Mouse (Mus musculus) hindbrain, embryonic 10.5 days (tissue): ENCODE results near the gene Ascl3. TPM values are rescaled to one million over a fixed set of nuclear protein-coding genes. Genes with fewer than 3 reads are reported as not detected.

Experiments
- polyA plus RNA-seq: library from polyadenylated mRNA; unstranded; fragments of >200 nt; fragmentation: Nextera tagmentation; extraction: Ambion mirVana; gene quantifications from 2 replicates; pipeline ENCODE4 v1.2.1, GENCODE M21; 2016

Ascl3 gene
- polyA plus RNA-seq, 1 experiment from 2014 or later = 0.24 TPM

Other genes starting within 250 kb of the Ascl3 start
- gene Trim66, start 223.6 kb downstream of the Ascl3 start, polyA plus RNA-seq = 0.07 and 0.08 TPM in 2 replicates
- 101 and 126 TPM in 2 replicates for gene Rpl27a, start 212.6 kb downstream of the Ascl3 start, polyA plus RNA-seq
- 43.2 and 44.3 TPM in 2 replicates for gene St5, start 28.1 kb downstream of the Ascl3 start, polyA plus RNA-seq
- gene Akip1, start 28.0 kb downstream of the Ascl3 start, polyA plus RNA-seq = 24.5 and 27.2 TPM in 2 replicates
- gene BC051019, start 7.9 kb downstream of the Ascl3 start, polyA plus RNA-seq = 0.16 and 0.73 TPM in 2 replicates
- 40.5 and 53.2 TPM in 2 replicates for gene Tmem9b, start 21.1 kb upstream of the Ascl3 start, polyA plus RNA-seq
- 0.68 and 0.86 TPM in 2 replicates for gene Nrip3, start 50.3 kb upstream of the Ascl3 start, polyA plus RNA-seq
- 4.7 and 5.8 TPM in 2 replicates for gene Scube2, start 134.0 kb upstream of the Ascl3 start, polyA plus RNA-seq
- 26.9 and 28.8 TPM in 2 replicates for gene Dennd5a, start 228.7 kb upstream of the Ascl3 start, polyA plus RNA-seq